Mouse (Mus musculus) cerebellum, adult 2 months (tissue): ENCODE data around the gene Ldb3.

Experiments
- CTCF ChIP-seq: fragments of 200-500 bp; IDR thresholded peaks from 2 replicates; pipeline ENCODE4 v1.5.1; 2011; ENCODE audit warnings: low read depth, mild to moderate bottlenecking, control low read depth, low read length, moderate library complexity, borderline replicate concordance; ENCODE audit not compliant: insufficient read depth
- POLR2A ChIP-seq: fragments of 200-500 bp; IDR thresholded peaks from 2 replicates; pipeline ENCODE4 v1.6.1; 2011; ENCODE audit warnings: low read length, control low read depth, borderline replicate concordance; ENCODE audit not compliant: insufficient read depth

- no peak for TF ChIP-seq CTCF
- no peak for TF ChIP-seq POLR2A
Observed at GRCm38 (mm10) chr14:34511901-34512300, 76.6 kb downstream of the Ldb3 start.
